Mouse (Mus musculus) ES-E14 (cell line): ENCODE results near the gene Brip1. TPM values are rescaled to one million over a fixed set of nuclear protein-coding genes. Genes with fewer than 3 reads are reported as not detected.

ENCODE experiments used
- DNase-seq: peaks from one replicate; pipeline ENCODE4 v3.0.0-alpha.2; 2013; ENCODE audit warnings: low read depth, low spot score
- H3K27ac ChIP-seq: 2 replicates; pipeline ENCODE4 v1.5.1; 2012; ENCODE audit warnings: low read depth, mild to moderate bottlenecking, low read length, moderate library complexity, mixed read lengths; ENCODE audit not compliant: poor library complexity, insufficient read depth, severe bottlenecking
- H3K36me3 ChIP-seq: 2 replicates; pipeline ENCODE4 v1.6.1; 2012; ENCODE audit warnings: mild to moderate bottlenecking, low read length, moderate library complexity, mixed read lengths; ENCODE audit not compliant: control insufficient read depth, poor library complexity, insufficient read depth, severe bottlenecking
- H3K4me1 ChIP-seq, 2 experiments: fragments of 150-350 bp in 1 of 2; sonication (generic) in 1 of 2; 2 replicates each; pipeline ENCODE4 v1.6.1; 2012; ENCODE audit warnings: low read length in 2 of 2, mild to moderate bottlenecking in 1 of 2, mixed read lengths in 1 of 2; ENCODE audit not compliant: control insufficient read depth in 2 of 2, insufficient read depth in 2 of 2, poor library complexity in 1 of 2
- H3K4me3 ChIP-seq, 2 experiments: fragments of 150-350 bp in 1 of 2; sonication (generic) in 1 of 2; 2 replicates each; pipeline ENCODE4 v1.5.1; 2012; ENCODE audit warnings: low read length in 2 of 2, low read depth in 1 of 2, mild to moderate bottlenecking in 1 of 2, mixed read lengths in 1 of 2; ENCODE audit not compliant: insufficient read depth in 1 of 2, poor library complexity in 1 of 2, severe bottlenecking in 1 of 2
- H3K9ac ChIP-seq: 2 replicates; pipeline ENCODE4 v1.6.1; 2012; ENCODE audit warnings: low read depth, mild to moderate bottlenecking, low read length, mixed read lengths; ENCODE audit not compliant: poor library complexity, insufficient read depth, severe bottlenecking
- H3K9me3 ChIP-seq: fragments of 150-350 bp; sonication (generic); 2 replicates; pipeline ENCODE4 v1.6.1; 2012; ENCODE audit warnings: low read depth, mild to moderate bottlenecking, low read length; ENCODE audit not compliant: control insufficient read depth, insufficient read depth
- CHD2 ChIP-seq: IDR thresholded peaks from 2 replicates; pipeline ENCODE4 v1.6.1; 2014; ENCODE audit warnings: mild to moderate bottlenecking, low read depth, low read length, inconsistent platforms
- HCFC1 ChIP-seq: IDR thresholded peaks from 2 replicates; pipeline ENCODE4 v1.6.1; 2012; ENCODE audit warnings: low read length, inconsistent platforms, borderline replicate concordance; ENCODE audit not compliant: insufficient read depth
- MAFK ChIP-seq: IDR thresholded peaks from 2 replicates; pipeline ENCODE4 v1.6.1; 2014; ENCODE audit warnings: mild to moderate bottlenecking, low read depth, low read length, inconsistent platforms; ENCODE audit not compliant: insufficient read depth
- ZC3H11A ChIP-seq: IDR thresholded peaks from 2 replicates; pipeline ENCODE4 v1.6.1; 2012; ENCODE audit warnings: low read depth, mild to moderate bottlenecking, inconsistent platforms, low read length, borderline replicate concordance
- ZNF384 ChIP-seq: IDR thresholded peaks from 2 replicates; pipeline ENCODE4 v1.6.1; 2012; ENCODE audit warnings: low read depth, low read length, inconsistent platforms
- in situ Hi-C, 2 experiments: fragments of 600-800 bp; cut with MboI; formaldehyde crosslinking; loops; one replicate each; pipeline ENCODE4 v1.15.1; 2025; ENCODE audit warnings: low sequenced_read_pairs in 2 of 2, inconsistent platforms in 1 of 2; ENCODE audit not compliant: unreplicated experiment in 2 of 2
- total RNA-seq: library from RNA; depleted of rRNA; stranded (reverse); fragments of 300-350 nt; gene quantifications from 2 replicates; pipeline ENCODE4 v1.2.3, GENCODE M21; 2012

Brip1 gene
- total RNA-seq, 1 experiment = 10.3 TPM

DNA sequence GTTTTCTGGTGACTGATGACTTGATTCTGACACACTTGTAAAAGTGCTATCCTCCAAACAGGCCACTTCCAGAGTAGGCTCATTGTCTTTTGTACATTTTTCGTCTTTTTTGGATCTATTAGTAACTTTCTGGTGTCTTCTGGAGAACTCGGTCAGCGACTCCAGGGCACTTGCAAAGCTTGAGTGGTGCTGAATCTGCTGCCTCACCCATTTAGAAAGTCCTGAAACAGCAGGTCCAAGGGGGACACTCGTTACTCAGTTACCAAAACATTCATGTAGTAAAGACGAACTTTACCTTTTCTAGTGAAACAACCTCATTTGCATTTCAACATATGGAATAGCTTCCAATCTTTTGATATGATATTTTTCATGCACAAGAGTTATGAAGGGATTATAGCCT, 136.1 kb downstream of the Brip1 start:
- H3K4me1 ChIP-seq = no peaks in the 10 kb centered on the region
- in situ Hi-C loops = no loop called here
- TF ChIP-seq ZNF384 (no peak), HCFC1 (no peak), ZC3H11A (no peak), MAFK (no peak), CHD2 (no peak)
- H3K27ac ChIP-seq = no peak overlapping the region
- no peak overlapping the region for H3K9ac ChIP-seq
- no peaks in the 10 kb centered on the region for H3K36me3 ChIP-seq
- H3K9me3 ChIP-seq = no peaks in the 10 kb centered on the region
- no peak for DNase-seq
- no peak overlapping the region for H3K4me3 ChIP-seq

DNA sequence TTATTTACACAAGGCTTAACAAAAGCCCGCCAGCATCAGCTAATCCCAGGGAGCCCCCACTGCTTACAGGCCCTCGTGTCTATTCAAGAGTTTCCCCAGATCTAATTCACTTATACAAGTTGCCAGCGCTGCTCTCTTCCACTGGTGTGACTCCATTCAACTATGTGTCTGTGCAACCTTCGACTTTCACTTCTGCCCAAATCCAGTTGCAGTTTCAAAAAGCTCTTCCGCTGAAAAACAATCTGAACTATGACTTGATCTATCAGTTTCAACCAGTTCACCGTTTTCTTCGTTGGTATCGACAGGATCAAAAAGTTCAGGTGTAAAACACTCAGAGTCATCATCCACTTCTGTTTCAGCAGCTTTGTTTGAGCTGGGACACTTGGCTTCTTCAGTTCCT, 139.8 kb downstream of the Brip1 start:
- in situ Hi-C loops = no loop called here

DNA sequence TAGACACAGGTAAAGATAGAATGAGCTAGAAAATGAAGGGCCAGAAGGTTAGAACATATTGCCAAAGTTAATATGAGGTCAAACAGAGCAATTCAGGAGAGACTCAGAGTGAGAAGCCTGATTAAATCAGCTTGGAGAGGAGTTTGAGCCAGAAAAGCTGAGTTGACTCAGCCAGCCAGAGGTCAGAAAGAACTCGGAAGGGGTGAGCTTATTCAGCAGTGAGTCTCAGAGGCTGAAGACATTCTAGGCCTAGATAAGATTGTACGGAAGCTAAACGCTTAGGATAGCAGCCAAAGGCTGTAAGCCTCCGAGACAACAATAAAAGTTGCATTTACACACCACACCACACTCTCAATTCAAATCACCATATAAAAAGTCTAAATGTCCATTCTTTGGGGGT, 141.9 kb downstream of the Brip1 start:
- H3K4me3 ChIP-seq = no peak overlapping the region
- DNase-seq = no peak
- no peaks in the 10 kb centered on the region for H3K36me3 ChIP-seq
- H3K4me1 ChIP-seq = 0 out of 4 replicates have a peak, but pooled peaks cover 0 to 2% of the 10 kb centered on the region in 2 experiments
- no peak overlapping the region for H3K9ac ChIP-seq
- no peak for TF ChIP-seq ZC3H11A
- TF ChIP-seq MAFK = no peak
- TF ChIP-seq ZNF384 = no peak
- TF ChIP-seq CHD2 = no peak
- no peak for TF ChIP-seq HCFC1
- no peak overlapping the region for H3K27ac ChIP-seq
- in situ Hi-C loops = no loop called here
- no peaks in the 10 kb centered on the region for H3K9me3 ChIP-seq

More for the DNA sequence above, 139.8 kb downstream of the Brip1 start:
- no peaks in the 10 kb centered on the region for H3K9me3 ChIP-seq
- TF ChIP-seq MAFK (no peak), ZC3H11A (no peak), HCFC1 (no peak), CHD2 (no peak), ZNF384 (no peak)
- no peak overlapping the region for H3K9ac ChIP-seq
- H3K36me3 ChIP-seq = no peaks in the 10 kb centered on the region
- H3K27ac ChIP-seq = no peak overlapping the region
- H3K4me1 ChIP-seq = no peaks in the 10 kb centered on the region
- H3K4me3 ChIP-seq = no peak overlapping the region
- no peak for DNase-seq

DNA sequence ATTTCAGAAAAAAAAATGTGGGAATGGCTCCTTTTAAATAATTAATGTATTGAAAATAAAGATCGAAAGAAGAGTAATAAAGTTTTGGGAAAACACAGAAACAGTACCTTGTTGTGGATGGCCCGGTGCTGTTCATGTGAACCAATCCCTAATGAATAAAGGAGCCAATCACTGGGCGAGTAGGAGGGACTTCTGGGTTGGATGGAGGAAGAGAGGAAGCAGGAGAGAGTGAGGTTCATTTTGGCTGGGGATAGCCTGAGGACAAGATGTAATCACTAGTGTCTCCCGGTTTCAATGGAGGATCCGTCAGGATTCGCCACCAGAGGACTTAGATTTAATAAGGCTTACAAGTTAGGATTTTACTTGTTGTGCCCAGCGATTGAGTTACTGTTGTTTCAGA, 145.2 kb downstream of the Brip1 start:
- Histone ChIP-seq H3K4me3 (peak overlapping the region; percentile 59 to 72), H3K9me3 (no peaks in the 10 kb centered on the region), H3K27ac (no peak overlapping the region), H3K36me3 (no peaks in the 10 kb centered on the region), H3K9ac (peak overlapping the region; percentile 74; the same call in 1 of the 2 replicates), H3K4me1 (0 out of 4 replicates have a peak, but pooled peaks cover 0 to 2% of the 10 kb centered on the region in 2 experiments)
- peak; percentile 40 for DNase-seq
- TF ChIP-seq ZNF384 (no peak), HCFC1 (no peak), CHD2 (no peak), MAFK (no peak), ZC3H11A (no peak)
- in situ Hi-C loops = no loop called here

DNA sequence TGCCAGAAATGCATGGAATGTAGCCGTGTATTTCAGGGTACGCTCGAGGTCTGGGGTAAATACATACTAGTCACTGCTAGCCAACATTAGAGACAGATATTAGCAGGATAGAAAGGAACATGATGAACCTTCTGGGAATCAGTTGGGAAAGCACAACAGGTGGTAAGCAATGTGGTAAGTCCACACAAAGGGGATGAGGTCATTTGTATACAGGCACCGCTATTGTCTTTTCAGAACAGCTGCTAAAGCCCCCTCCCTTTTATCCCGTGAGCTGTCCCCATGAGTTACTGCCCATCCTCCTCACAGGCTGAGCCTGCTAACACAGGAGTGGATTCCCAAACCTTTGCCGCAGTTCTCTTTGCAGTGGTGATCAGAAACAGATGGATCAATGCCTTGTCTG, 149.6 kb downstream of the Brip1 start:
- in situ Hi-C loops = no loop called here
- Histone ChIP-seq H3K9ac (no peak overlapping the region), H3K36me3 (no peaks in the 10 kb centered on the region), H3K4me1 (0 out of 4 replicates have a peak, but pooled peaks cover 0 to 2% of the 10 kb centered on the region in 2 experiments), H3K9me3 (no peaks in the 10 kb centered on the region), H3K27ac (no peak overlapping the region), H3K4me3 (no peak overlapping the region)
- DNase-seq = no peak
- no peak for TF ChIP-seq MAFK
